Mouse (Mus musculus) hindbrain, embryonic 12.5 days (tissue): ENCODE results near the gene Mapk7. TPM values are rescaled to one million over a fixed set of nuclear protein-coding genes. Genes with fewer than 3 reads are reported as not detected.

Source experiments
- ATAC-seq: fragments of 200-750 bp; cut with Nextera tagmentation; 2 replicates; pipeline ENCODE4 v1.8.0; 2017; ENCODE audit warnings: moderate TSS enrichment; ENCODE audit not compliant: low FRiP score
- H3K27ac ChIP-seq: fragments of 300-500 bp; sonication (generic); 2 replicates; pipeline ENCODE4 v1.5.1; 2016; ENCODE audit warnings: mild to moderate bottlenecking
- H3K27me3 ChIP-seq: fragments of 300-500 bp; sonication (generic); 2 replicates; pipeline ENCODE4 v1.6.1; 2016; ENCODE audit warnings: mild to moderate bottlenecking
- H3K36me3 ChIP-seq: fragments of 300-500 bp; sonication (generic); 2 replicates; pipeline ENCODE4 v1.6.1; 2016; ENCODE audit warnings: mild to moderate bottlenecking
- H3K4me1 ChIP-seq: fragments of 300-500 bp; sonication (generic); 2 replicates; pipeline ENCODE4 v1.6.1; 2016
- H3K4me2 ChIP-seq: fragments of 300-500 bp; sonication (generic); replicated peaks from 2 replicates; pipeline ENCODE4 v1.6.1; 2016; ENCODE audit warnings: mild to moderate bottlenecking
- H3K4me3 ChIP-seq: fragments of 300-500 bp; sonication (generic); 2 replicates; pipeline ENCODE4 v1.5.1; 2016; ENCODE audit warnings: mild to moderate bottlenecking
- H3K9ac ChIP-seq: fragments of 300-500 bp; sonication (generic); 2 replicates; pipeline ENCODE4 v1.6.1; 2016; ENCODE audit warnings: mild to moderate bottlenecking, moderate library complexity
- H3K9me3 ChIP-seq: fragments of 300-500 bp; sonication (generic); replicated peaks from 2 replicates; pipeline ENCODE4 v1.6.1; 2016; ENCODE audit warnings: mild to moderate bottlenecking
- WGBS: fragments of 180-500 bp; shearing (Covaris S2); methylation state at CpG from one replicate; pipeline ENCODE4 v1.1.7; 2016; 5-methylcytosine and 5-hydroxymethylcytosine counted together
- polyA plus RNA-seq: library from polyadenylated mRNA; unstranded; fragments of >200 nt; fragmentation: Nextera tagmentation; extraction: Ambion mirVana; gene quantifications from 2 replicates; pipeline ENCODE4 v1.2.1, GENCODE M21; 2016

The Mapk7 gene
- polyA plus RNA-seq = 89.0 and 94.9 TPM in 2 replicates

DNA sequence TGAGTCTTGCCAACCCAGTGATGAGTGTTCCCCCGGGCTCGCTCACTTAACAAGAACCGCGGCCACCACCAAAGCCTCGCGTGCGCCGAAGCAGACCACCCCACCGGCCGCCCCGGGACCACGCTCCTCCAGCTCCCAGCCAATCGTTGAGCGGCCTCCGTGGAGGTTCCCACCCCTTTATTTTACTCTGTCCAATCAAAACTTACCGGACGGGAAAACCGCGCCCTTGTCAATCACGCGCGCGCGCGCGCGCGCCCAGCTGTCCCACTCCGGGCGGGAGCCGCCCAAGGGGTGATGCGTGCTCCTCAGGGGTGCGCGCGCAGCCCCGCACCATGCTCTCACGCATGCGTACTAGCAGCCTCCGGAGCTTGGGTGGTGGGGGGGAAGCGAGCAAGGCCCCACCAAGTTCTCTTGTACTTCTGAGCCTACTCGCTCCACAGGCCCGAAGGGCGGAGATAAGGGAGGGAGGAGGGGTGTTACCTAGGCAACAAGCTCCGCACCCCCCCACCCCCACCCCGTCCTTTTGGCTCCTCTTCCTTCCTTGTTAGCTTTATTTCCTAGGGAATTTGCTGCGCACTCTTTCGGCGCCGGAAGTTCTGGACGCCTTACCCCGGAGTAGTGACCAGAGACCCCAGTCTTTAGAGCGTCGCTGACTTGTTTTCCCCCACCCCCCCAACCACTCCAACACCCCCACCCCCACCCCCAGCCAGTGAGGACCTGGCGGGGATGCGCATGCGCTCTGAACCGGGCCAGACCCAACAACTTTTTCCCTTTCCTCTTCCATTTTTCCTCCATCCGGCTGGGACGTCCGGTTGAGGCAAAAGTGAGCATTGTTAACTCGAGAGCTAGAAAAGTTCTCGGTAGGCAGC is at the start of gene Mapk7:
Mapk7 (minus strand) TSS at position 278 of the 869 bp plus-strand sequence.
- H3K27ac ChIP-seq = peak within 1 kb of the TSS; percentile 90
- peak within 1 kb of the TSS; percentile 92 for H3K4me2 ChIP-seq
- no peaks in the 10 kb centered on the region for H3K27me3 ChIP-seq
- H3K9me3 ChIP-seq = no peaks in the 10 kb centered on the region
- peak; percentile 96 for ATAC-seq
- WGBS = under 1% methylated on average over 55 of the region's 62 CpGs
- H3K9ac ChIP-seq = peak within 1 kb of the TSS; percentile 81
- peak within 1 kb of the TSS; percentile 89 for H3K4me3 ChIP-seq
- H3K4me1 ChIP-seq = peaks cover 36% of the 10 kb centered on the region
- peaks cover 32% of the 10 kb centered on the region for H3K36me3 ChIP-seq

DNA sequence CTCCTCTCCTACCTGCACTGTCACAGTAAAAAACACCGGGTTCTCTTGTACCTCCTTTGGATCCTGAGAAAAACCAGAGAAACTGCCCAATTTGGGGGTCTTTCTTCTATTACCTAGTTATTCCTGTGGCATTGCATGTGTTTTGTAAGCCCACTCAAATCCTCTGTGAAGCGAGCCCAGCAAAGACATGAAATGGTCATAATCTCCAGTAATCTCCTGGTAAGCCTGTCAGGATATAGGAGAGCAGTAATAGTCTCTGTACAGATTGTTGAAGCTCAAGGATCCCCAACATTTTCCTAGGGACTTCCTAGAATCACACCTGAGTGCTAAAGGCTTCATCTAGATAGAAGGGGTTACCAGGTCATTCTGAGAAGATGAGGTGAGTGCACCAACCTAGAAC is 46.9 kb upstream of the Mapk7 start:
- no peak overlapping the region for H3K4me3 ChIP-seq
- WGBS = 91% methylated on average over 2 of the region's 2 CpGs
- H3K4me2 ChIP-seq = no peak overlapping the region
- H3K27ac ChIP-seq = no peak overlapping the region
- ATAC-seq = no peak
- no peaks in the 10 kb centered on the region for H3K4me1 ChIP-seq
- no peaks in the 10 kb centered on the region for H3K9me3 ChIP-seq
- H3K27me3 ChIP-seq = no peaks in the 10 kb centered on the region
- H3K36me3 ChIP-seq = peaks cover 13% of the 10 kb centered on the region
- no peak overlapping the region for H3K9ac ChIP-seq

GRCm38 (mm10) chr11:61540642-61541041 is 46.4 kb upstream of the Mapk7 start:
- Histone ChIP-seq H3K9me3 (no peaks in the 10 kb centered on the region), H3K9ac (no peak overlapping the region), H3K27ac (no peak overlapping the region), H3K4me2 (no peak overlapping the region), H3K4me1 (no peaks in the 10 kb centered on the region), H3K4me3 (no peak overlapping the region), H3K36me3 (peaks cover 9% of the 10 kb centered on the region), H3K27me3 (no peaks in the 10 kb centered on the region)
- 82% methylated on average over 7 of the region's 7 CpGs for WGBS
- no peak for ATAC-seq

DNA sequence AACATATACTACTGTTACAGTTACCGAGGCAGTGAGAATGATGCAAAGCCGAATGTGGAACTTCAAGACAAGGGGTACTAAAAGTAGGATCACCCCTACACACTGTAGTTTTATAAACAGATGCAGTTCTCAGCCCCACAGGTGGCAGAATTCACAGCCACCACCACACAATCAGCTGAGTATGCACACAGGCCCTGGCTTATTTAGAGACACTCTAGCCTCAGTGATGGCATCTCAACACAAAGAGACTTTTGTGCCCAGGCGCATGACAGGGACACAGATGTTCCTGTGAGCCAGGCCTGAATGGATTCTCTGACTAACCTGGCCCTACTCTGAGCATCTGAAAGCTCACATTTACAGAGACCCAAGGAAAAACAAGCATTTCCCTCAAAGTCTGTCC is 43.2 kb upstream of the Mapk7 start:
- H3K9ac ChIP-seq = no peak overlapping the region
- H3K4me1 ChIP-seq = no peaks in the 10 kb centered on the region
- H3K27me3 ChIP-seq = no peaks in the 10 kb centered on the region
- no peaks in the 10 kb centered on the region for H3K9me3 ChIP-seq
- 88% methylated on average over 3 of the region's 3 CpGs for WGBS
- ATAC-seq = no peak
- no peak overlapping the region for H3K4me2 ChIP-seq
- H3K4me3 ChIP-seq = no peak overlapping the region
- H3K27ac ChIP-seq = no peak overlapping the region
- peaks cover 10% of the 10 kb centered on the region; the same call in 1 of the 2 replicates for H3K36me3 ChIP-seq

DNA sequence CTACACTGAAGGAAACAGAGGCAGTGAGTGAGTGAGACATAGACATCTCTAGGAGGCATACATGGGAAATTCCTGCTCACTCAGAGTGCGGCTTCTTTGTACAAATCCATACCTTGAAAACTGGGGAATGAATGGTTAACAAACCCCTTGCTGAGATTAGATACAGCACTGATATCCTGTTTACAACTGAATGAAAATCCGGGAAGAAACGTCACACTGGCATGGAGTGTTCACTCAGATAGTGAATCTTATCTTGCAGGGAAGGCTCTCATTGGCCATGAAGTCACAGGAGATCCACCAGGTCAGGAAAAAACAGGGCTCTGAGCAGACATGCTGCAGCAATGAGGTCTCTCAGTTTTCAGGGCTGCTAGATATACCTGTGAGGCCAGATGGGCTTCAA is 42.7 kb upstream of the Mapk7 start:
- Histone ChIP-seq H3K4me2 (no peak overlapping the region), H3K27me3 (no peaks in the 10 kb centered on the region), H3K9ac (no peak overlapping the region), H3K36me3 (peaks cover 13% of the 10 kb centered on the region; the same call in 1 of the 2 replicates), H3K4me3 (no peak overlapping the region), H3K27ac (no peak overlapping the region), H3K9me3 (no peaks in the 10 kb centered on the region), H3K4me1 (no peaks in the 10 kb centered on the region)
- ATAC-seq = no peak
- WGBS = 69% methylated on average over 3 of the region's 3 CpGs

- ATAC-seq = no peak
- Histone ChIP-seq H3K4me3 (no peak overlapping the region), H3K4me1 (no peaks in the 10 kb centered on the region), H3K4me2 (no peak overlapping the region), H3K27me3 (no peaks in the 10 kb centered on the region), H3K9ac (no peak overlapping the region), H3K36me3 (peaks cover 15% of the 10 kb centered on the region; the same call in 1 of the 2 replicates), H3K27ac (no peak overlapping the region), H3K9me3 (no peaks in the 10 kb centered on the region)
- 51% methylated on average over 1 of the region's 1 CpGs for WGBS
These were observed 41.3 kb upstream of the Mapk7 start for GRCm38 (mm10) chr11:61535530-61535929.

DNA sequence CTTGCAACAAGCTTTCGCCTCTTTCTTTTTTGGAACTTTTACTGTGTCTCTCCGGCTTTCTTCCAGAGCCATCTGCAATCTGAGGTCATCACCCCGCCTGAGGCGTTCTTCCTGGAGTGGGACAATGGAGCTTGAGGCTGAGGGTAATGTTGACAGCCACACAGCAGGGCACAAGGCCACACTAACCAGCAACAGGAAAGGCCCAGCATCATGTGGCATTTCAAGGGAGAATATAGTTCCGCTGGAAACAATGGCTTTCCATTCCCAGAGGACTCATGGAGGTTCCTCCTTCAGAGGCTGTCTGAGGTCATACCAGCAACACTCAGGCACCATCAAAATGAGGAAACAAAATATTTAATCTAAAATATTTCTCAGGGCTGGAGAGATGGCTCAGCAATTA is 39.4 kb upstream of the Mapk7 start:
- Histone ChIP-seq H3K27ac (no peak overlapping the region), H3K36me3 (peaks cover 19% of the 10 kb centered on the region; the same call in 1 of the 2 replicates), H3K4me2 (no peak overlapping the region), H3K4me1 (peaks cover 11% of the 10 kb centered on the region), H3K9me3 (no peaks in the 10 kb centered on the region), H3K4me3 (no peak overlapping the region), H3K27me3 (no peaks in the 10 kb centered on the region), H3K9ac (no peak overlapping the region)
- WGBS = 57% methylated on average over 5 of the region's 5 CpGs
- ATAC-seq = no peak

DNA sequence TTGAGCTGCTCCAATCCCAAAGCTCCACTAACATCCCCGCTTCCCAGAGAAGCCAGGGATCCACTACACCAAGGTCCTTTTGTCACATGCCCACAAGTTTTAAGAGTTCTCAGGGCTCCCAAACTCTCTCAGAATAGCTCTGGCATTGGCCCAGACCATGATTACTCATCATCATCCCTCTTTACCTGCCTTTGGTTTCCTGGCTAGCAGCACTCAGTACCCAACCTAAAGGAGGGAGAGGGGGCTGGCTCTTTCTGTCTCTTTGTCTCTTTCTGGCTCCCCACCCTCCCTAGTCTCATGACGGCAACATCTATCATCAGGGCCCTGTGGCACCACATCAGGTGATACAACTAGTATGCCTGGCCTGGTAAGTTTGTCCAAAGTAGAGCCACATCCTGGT is 38.6 kb upstream of the Mapk7 start:
- WGBS = 87% methylated on average over 2 of the region's 2 CpGs
- Histone ChIP-seq H3K4me1 (peaks cover 11% of the 10 kb centered on the region), H3K27ac (no peak overlapping the region), H3K4me3 (no peak overlapping the region), H3K9me3 (no peaks in the 10 kb centered on the region), H3K4me2 (no peak overlapping the region), H3K27me3 (no peaks in the 10 kb centered on the region), H3K36me3 (peaks cover 21% of the 10 kb centered on the region; the same call in 1 of the 2 replicates), H3K9ac (no peak overlapping the region)
- no peak for ATAC-seq

DNA sequence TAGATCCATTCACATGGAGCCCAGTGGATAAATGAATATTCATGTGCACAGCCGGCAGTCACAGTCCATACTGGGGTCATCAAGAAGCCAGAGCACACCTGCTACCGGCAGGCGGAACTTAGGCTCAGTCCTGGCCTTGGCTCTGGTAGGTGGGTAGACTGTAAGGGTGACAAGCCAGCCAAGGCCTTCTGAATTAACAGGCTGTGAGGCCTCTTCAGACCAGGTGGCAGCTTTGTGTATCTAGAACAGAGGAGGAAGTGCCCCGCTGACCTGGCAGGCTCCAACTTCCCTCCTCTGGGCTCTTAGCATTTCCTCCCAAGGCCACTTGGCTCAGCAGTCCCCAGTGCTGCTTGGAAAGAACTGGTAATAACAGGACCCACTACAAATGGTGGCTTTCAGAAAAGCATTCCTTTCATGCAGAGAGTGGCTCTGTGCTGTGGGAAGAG is 35.1 kb upstream of the Mapk7 start:
- H3K27ac ChIP-seq = no peak overlapping the region
- no peak for ATAC-seq
- no peak overlapping the region for H3K9ac ChIP-seq

DNA sequence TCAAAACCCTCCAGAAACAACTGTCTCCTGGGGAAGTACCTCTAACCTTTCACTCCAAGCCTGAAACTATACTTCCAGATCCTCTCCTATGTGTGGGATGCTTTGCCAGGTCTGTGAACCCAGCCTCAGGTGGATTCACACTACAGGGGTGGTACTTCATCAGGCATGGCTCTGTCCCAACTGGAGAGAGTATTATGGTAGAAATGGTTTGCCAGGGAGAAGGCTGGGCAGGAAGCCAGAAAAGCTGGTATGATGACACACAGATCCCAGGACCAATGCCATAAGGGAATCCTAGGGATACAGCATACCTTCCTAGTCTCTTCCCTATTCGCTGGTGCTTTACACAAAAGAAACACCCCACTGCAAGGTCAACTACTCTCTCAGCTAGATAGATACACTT is 32.7 kb upstream of the Mapk7 start:
- ATAC-seq = no peak

More for the DNA sequence above, 35.1 kb upstream of the Mapk7 start:
- Histone ChIP-seq H3K4me1 (peaks cover 11% of the 10 kb centered on the region), H3K27me3 (no peaks in the 10 kb centered on the region), H3K4me2 (no peak overlapping the region), H3K36me3 (0 out of 2 replicates have a peak, but pooled peaks cover 15% of the 10 kb centered on the region), H3K9me3 (no peaks in the 10 kb centered on the region), H3K4me3 (no peak overlapping the region)
- WGBS = 29% methylated on average over 4 of the region's 4 CpGs

DNA sequence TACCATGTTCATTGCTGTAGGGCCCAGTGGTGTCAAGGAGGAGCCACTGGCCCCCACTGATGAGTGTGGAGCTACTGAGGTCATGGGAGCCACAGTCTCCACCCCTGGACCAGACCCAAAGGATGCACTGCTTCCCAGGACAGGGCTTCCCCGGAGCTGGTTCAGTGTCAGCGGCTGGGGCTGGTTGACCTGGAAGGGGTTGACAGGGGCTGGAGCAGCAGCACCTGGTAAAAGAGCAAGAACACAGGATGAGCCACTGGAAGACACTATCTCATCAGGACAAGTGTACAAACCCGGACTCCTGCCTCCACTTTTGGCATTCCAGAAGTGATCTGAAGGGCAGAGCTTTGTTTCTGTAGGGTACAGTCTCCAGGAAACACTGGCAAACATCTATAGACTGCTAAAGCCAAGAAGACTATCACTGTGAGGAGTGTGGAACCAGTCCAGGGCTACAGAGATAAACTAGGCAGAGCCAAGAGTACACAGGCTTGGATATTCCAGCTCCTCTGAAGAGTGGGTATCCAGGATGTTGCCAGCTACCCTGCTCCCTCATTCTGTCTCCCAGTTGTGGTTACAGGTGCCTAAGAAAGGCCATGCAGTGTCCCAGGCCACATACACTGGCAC is 25.4 kb upstream of the Mapk7 start:
- 95% methylated on average over 3 of the region's 3 CpGs for WGBS
- Histone ChIP-seq H3K9ac (no peak overlapping the region), H3K4me2 (no peak overlapping the region), H3K4me3 (no peak overlapping the region), H3K36me3 (peaks cover 61% of the 10 kb centered on the region), H3K27ac (no peak overlapping the region), H3K27me3 (no peaks in the 10 kb centered on the region), H3K9me3 (no peaks in the 10 kb centered on the region), H3K4me1 (no peaks in the 10 kb centered on the region)
- no peak for ATAC-seq

More for the DNA sequence above, 32.7 kb upstream of the Mapk7 start:
- no peaks in the 10 kb centered on the region for H3K27me3 ChIP-seq
- peaks cover 16% of the 10 kb centered on the region; the same call in 1 of the 2 replicates for H3K36me3 ChIP-seq
- H3K4me1 ChIP-seq = peaks cover 11% of the 10 kb centered on the region
- no peak overlapping the region for H3K27ac ChIP-seq
- no peak overlapping the region for H3K4me2 ChIP-seq
- 96% methylated on average over 1 of the region's 1 CpGs for WGBS
- H3K4me3 ChIP-seq = no peak overlapping the region
- H3K9ac ChIP-seq = no peak overlapping the region
- H3K9me3 ChIP-seq = no peaks in the 10 kb centered on the region

- Histone ChIP-seq H3K4me3 (no peak overlapping the region), H3K36me3 (peaks cover 65% of the 10 kb centered on the region), H3K4me1 (no peaks in the 10 kb centered on the region), H3K9me3 (no peaks in the 10 kb centered on the region), H3K9ac (no peak overlapping the region), H3K27ac (no peak overlapping the region), H3K4me2 (no peak overlapping the region), H3K27me3 (no peaks in the 10 kb centered on the region)
- ATAC-seq = no peak
- 97% methylated on average over 3 of the region's 3 CpGs for WGBS
These were observed 24.7 kb upstream of the Mapk7 start for GRCm38 (mm10) chr11:61518871-61519270.
